Mouse (Mus musculus) midbrain, embryonic 11.5 days (tissue): ENCODE results near the gene Rgl3. TPM values are rescaled to one million over a fixed set of nuclear protein-coding genes. Genes with fewer than 3 reads are reported as not detected.

Experiments
- ATAC-seq: fragments of 200-750 bp; cut with Nextera tagmentation; 2 replicates; pipeline ENCODE4 v1.8.0; 2017; ENCODE audit warnings: moderate TSS enrichment, moderate library complexity; ENCODE audit not compliant: low FRiP score
- DNase-seq: peaks from one replicate; pipeline ENCODE4 v3.0.0; 2015; ENCODE audit warnings: low spot score; ENCODE audit errors: missing footprints
- H3K27ac ChIP-seq: fragments of 300-500 bp; sonication (generic); 2 replicates; pipeline ENCODE4 v1.5.1; 2014; ENCODE audit warnings: low read depth, low read length
- H3K27me3 ChIP-seq: fragments of 300-500 bp; sonication (generic); 2 replicates; pipeline ENCODE4 v1.6.1; 2014; ENCODE audit warnings: mild to moderate bottlenecking, low read length, moderate library complexity, mixed read lengths; ENCODE audit not compliant: control insufficient read depth, insufficient read depth
- H3K36me3 ChIP-seq: fragments of 300-500 bp; sonication (generic); 2 replicates; pipeline ENCODE4 v1.6.1; 2014; ENCODE audit warnings: mild to moderate bottlenecking, low read length, moderate library complexity, mixed read lengths; ENCODE audit not compliant: control insufficient read depth, insufficient read depth
- H3K4me1 ChIP-seq: fragments of 300-500 bp; sonication (generic); 2 replicates; pipeline ENCODE4 v1.6.1; 2014; ENCODE audit warnings: low read length; ENCODE audit not compliant: control insufficient read depth, insufficient read depth
- H3K4me2 ChIP-seq: fragments of 300-500 bp; sonication (generic); 2 replicates; pipeline ENCODE4 v1.6.1; 2014; ENCODE audit warnings: mild to moderate bottlenecking, moderate library complexity
- H3K4me3 ChIP-seq: fragments of 300-500 bp; sonication (generic); 2 replicates; pipeline ENCODE4 v1.5.1; 2014; ENCODE audit warnings: low read depth, low read length
- H3K9ac ChIP-seq: fragments of 300-500 bp; sonication (generic); 2 replicates; pipeline ENCODE4 v1.6.1; 2014; ENCODE audit warnings: low read length
- H3K9me3 ChIP-seq: fragments of 300-500 bp; sonication (generic); 2 replicates; pipeline ENCODE4 v1.6.1; 2016; ENCODE audit warnings: low read length; ENCODE audit not compliant: control insufficient read depth
- WGBS: fragments of 180-500 bp; shearing (Covaris S2); extraction: QIAGEN DNeasy Blood & Tissue Kit; methylation state at CpG from one replicate; pipeline ENCODE4 v1.1.7; 2014; 5-methylcytosine and 5-hydroxymethylcytosine counted together
- polyA plus RNA-seq: library from polyadenylated mRNA; unstranded; fragments of >200 nt; fragmentation: Nextera tagmentation; extraction: Ambion mirVana; gene quantifications from 2 replicates; pipeline ENCODE4 v1.2.1, GENCODE M21; 2014

Gene Rgl3
- polyA plus RNA-seq: 0.97 and 2.2 TPM in 2 replicates

- ATAC-seq: peak; percentile 49; the same call in 1 of the 2 replicates
- under 1% methylated on average over 42 of the region's 42 CpGs for WGBS
- DNase-seq: peak; percentile 91
These were observed at the start of gene Rgl3 for GRCm38 (mm10) chr9:21989230-21990110. Gene Rgl3 (minus strand): TSS chr9:21989446.

GRCm38 (mm10) chr9:22037826-22038225, 48.6 kb upstream of the Rgl3 start:
- no peaks in the 10 kb centered on the region; the same call in 1 of the 2 replicates for H3K36me3 ChIP-seq
- no peak for ATAC-seq

More at GRCm38 (mm10) chr9:21989230-21990110, at the start of gene Rgl3:
- H3K27me3 ChIP-seq: peaks cover 65% of the 10 kb centered on the region
- peak within 1 kb of the TSS; percentile 73 for H3K4me2 ChIP-seq
- peak within 1 kb of the TSS; percentile 35 for H3K4me3 ChIP-seq
- H3K36me3 ChIP-seq: no peaks in the 10 kb centered on the region
- peaks cover 23% of the 10 kb centered on the region for H3K4me1 ChIP-seq
- no peaks in the 10 kb centered on the region for H3K9me3 ChIP-seq
- H3K27ac ChIP-seq: no peak within 1 kb of the TSS
- H3K9ac ChIP-seq: peak within 1 kb of the TSS; percentile 57

DNA sequence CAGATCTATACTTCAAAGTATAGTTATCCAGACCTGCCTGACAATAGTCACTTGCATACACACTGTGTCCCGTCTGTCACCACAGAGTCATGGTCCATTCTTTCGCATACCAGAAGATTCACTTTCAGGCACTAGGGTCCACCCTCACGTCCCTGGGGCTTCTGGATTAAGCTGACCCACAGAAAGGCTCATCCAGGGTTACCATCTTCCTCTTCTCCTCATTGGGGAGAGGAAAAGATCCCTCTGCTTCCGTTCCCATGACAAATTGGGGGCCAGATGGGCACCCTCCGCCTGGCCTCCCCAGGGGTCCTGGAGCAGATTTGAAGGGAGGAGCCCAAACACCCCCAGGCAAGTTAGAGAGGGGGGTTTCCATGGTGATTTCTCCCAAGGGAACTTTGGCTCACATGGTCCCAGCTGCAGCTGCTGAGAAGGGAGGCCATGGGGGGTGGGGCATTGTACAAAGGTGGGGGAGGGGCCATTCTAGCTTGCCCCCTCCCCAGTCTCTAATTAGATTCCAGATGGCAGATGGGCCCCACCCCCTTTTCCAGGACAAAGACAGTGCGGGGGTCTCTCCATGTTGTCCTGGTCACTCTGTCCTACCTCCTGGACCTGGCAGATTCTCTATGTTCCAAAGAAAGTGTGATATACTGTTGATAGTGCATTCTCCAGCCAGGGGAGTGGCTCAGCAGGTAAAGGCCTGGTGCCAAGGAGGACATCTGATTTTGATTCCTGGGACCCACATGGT, 46.2 kb upstream of the Rgl3 start:
- peak overlapping the region; percentile 71 for H3K27ac ChIP-seq
- no peak overlapping the region for H3K4me3 ChIP-seq
- H3K9me3 ChIP-seq: no peaks in the 10 kb centered on the region
- DNase-seq (peak; percentile 91), ATAC-seq (peak; percentile 80)
- peaks cover 9% of the 10 kb centered on the region; the same call in 1 of the 2 replicates for H3K4me1 ChIP-seq
- H3K9ac ChIP-seq: no peak overlapping the region
- H3K4me2 ChIP-seq: no peak overlapping the region
- no peaks in the 10 kb centered on the region for H3K27me3 ChIP-seq
- peaks cover 5% of the 10 kb centered on the region; the same call in 1 of the 2 replicates for H3K36me3 ChIP-seq
- WGBS: 39% methylated on average over 6 of the region's 6 CpGs

More at GRCm38 (mm10) chr9:22037826-22038225, 48.6 kb upstream of the Rgl3 start:
- H3K27ac ChIP-seq: no peak overlapping the region
- peaks cover 9% of the 10 kb centered on the region; the same call in 1 of the 2 replicates for H3K4me1 ChIP-seq
- WGBS: 82% methylated on average over 10 of the region's 10 CpGs
- no peak overlapping the region for H3K9ac ChIP-seq
- H3K4me3 ChIP-seq: no peak overlapping the region
- no peak for DNase-seq
- no peaks in the 10 kb centered on the region for H3K9me3 ChIP-seq
- H3K4me2 ChIP-seq: no peak overlapping the region
- no peaks in the 10 kb centered on the region for H3K27me3 ChIP-seq

- WGBS: 94% methylated on average over 9 of the region's 9 CpGs
- ATAC-seq: no peak
- H3K4me2 ChIP-seq: no peak overlapping the region
These were observed 41.1 kb upstream of the Rgl3 start for GRCm38 (mm10) chr9:22030386-22030785.

DNA sequence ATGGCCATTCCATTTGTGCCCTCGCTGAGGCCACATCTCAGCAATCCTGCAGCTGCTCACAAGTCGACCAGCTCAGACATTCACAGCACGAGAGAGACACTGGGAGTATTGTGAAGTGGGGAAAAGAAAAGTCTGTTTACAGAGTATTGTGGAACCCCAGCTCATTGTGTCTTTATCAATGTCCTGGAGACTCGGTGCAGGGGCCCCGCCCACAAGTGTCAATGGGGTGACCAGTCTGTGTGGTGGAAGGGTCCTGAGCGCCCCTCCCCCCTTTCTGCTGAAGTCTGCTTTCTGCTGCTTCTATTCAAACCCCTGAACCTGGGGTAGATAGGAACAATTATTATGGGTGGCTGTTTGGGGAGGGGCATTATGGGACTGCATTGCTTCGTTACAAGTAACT, 39.2 kb upstream of the Rgl3 start:
- Histone ChIP-seq H3K27me3 (no peaks in the 10 kb centered on the region), H3K27ac (peak overlapping the region; percentile 48), H3K9ac (no peak overlapping the region), H3K9me3 (no peaks in the 10 kb centered on the region), H3K4me3 (no peak overlapping the region), H3K4me1 (peaks cover 24% of the 10 kb centered on the region), H3K36me3 (peaks cover 15% of the 10 kb centered on the region), H3K4me2 (no peak overlapping the region; the same call in 1 of the 2 replicates)
- 25% methylated on average over 7 of the region's 7 CpGs for WGBS
- DNase-seq (peak; percentile 90), ATAC-seq (peak; percentile 80)

More at GRCm38 (mm10) chr9:22030386-22030785, 41.1 kb upstream of the Rgl3 start:
- Histone ChIP-seq H3K4me3 (no peak overlapping the region), H3K36me3 (peaks cover 14% of the 10 kb centered on the region), H3K9ac (no peak overlapping the region), H3K27me3 (no peaks in the 10 kb centered on the region), H3K4me1 (peaks cover 20% of the 10 kb centered on the region), H3K27ac (no peak overlapping the region), H3K9me3 (no peaks in the 10 kb centered on the region)
- no peak for DNase-seq

DNA sequence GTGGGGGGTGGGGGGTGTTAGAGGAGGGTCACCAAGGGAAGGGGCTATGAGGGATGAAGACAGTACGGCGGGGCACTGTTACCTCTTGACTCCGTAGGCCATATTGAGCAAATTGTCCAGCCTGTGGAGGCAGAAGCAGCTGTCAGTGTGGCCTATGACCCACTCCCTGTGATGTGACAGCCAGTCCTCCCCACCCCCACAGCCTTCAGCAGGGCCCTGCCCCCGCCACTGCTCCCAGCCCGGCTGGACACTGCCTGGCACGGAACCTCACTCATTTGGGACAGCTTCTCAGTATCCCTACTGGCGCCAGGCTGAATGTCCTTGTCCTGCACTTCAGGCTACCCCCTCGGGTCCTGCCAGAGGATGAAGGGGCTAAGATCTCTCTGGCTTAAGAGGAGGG, 35.3 kb upstream of the Rgl3 start:
- Histone ChIP-seq H3K36me3 (peaks cover 12% of the 10 kb centered on the region), H3K4me2 (no peak overlapping the region), H3K27ac (no peak overlapping the region), H3K4me3 (no peak overlapping the region), H3K9ac (no peak overlapping the region), H3K27me3 (no peaks in the 10 kb centered on the region), H3K4me1 (peaks cover 23% of the 10 kb centered on the region), H3K9me3 (no peaks in the 10 kb centered on the region)
- 58% methylated on average over 8 of the region's 8 CpGs for WGBS
- DNase-seq (no peak), ATAC-seq (peak; percentile 64)

DNA sequence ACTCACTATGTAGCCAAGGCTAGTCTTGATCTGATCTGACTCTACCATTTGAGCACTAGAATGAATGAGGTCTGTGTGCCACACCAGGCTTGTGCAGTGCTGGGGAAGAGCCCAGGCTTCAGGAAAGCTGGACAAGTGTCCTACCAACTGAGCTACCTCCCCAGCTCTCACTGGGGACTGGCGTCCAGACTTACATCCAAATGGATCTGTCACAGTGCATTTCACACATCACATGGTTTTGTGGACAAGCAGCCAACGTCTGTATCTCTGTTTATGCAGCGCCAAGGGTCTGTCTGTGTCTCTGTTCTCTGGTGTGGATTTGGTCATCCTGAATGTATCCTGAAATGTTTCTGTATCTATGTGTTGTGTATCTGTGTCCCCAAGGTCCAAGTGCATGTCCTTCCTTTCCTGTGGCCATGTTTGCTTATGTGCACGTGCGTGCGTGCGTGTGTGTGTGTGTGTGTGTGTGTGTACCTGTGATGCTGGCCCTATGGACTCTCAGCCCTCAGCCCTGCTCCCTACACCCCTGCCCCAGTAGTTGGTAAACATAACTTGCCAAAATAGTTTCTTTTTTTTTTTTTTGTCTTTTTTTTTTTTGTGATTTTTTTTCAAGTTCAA, 28.1 kb upstream of the Rgl3 start:
- no peak overlapping the region for H3K4me2 ChIP-seq
- no peaks in the 10 kb centered on the region for H3K9me3 ChIP-seq
- DNase-seq: no peak
- H3K36me3 ChIP-seq: peaks cover 18% of the 10 kb centered on the region
- H3K4me3 ChIP-seq: no peak overlapping the region
- H3K4me1 ChIP-seq: no peaks in the 10 kb centered on the region; the same call in 1 of the 2 replicates
- H3K9ac ChIP-seq: no peak overlapping the region
- no peak for ATAC-seq
- 75% methylated on average over 7 of the region's 7 CpGs for WGBS
- H3K27me3 ChIP-seq: no peaks in the 10 kb centered on the region
- H3K27ac ChIP-seq: no peak overlapping the region

DNA sequence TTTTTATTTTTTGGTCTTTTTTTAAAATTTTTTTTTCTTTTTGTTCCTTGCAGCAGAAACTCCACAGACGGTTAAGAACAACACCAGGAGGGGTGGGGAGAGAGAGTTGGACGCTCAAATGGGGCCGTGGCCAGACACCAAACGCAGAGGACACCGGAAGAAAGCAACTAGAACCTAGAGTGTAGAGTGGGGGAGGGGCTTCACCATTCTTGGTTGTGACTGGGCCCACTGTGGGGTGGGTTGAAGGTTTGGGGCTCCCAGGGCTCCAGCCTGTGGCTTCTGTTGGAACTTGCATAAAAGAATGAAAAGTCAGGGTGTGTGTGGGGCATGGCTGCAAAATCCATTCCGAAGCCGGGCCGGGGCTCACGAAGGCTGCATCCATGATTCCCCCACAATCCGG, 27.0 kb upstream of the Rgl3 start:
- DNase-seq (no peak), ATAC-seq (no peak)
- Histone ChIP-seq H3K4me3 (no peak overlapping the region), H3K9me3 (no peaks in the 10 kb centered on the region), H3K36me3 (peaks cover 22% of the 10 kb centered on the region), H3K4me2 (no peak overlapping the region), H3K9ac (no peak overlapping the region), H3K27me3 (no peaks in the 10 kb centered on the region), H3K27ac (no peak overlapping the region), H3K4me1 (no peaks in the 10 kb centered on the region; the same call in 1 of the 2 replicates)
- 74% methylated on average over 10 of the region's 10 CpGs for WGBS
